In the genomic region with DNA sequence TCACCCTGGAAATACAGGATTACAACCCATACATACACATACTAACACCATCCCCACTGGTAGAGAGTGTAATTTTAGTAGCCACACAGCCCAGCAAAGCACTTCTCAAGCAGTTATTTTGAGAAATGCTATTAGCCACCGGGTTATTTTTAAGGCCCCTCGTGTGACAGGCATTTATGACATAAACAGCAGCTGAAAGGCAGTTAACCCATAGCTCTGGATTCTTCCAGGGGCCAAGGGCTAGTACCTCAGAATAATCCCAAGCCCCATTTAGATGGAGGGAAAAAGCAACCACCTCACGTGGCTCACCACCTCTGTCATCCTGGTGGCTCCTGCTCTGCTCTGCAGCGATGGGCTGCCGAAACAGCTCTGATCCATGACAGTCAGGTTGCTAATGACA, we compare ENCODE assay signal across 15 mouse cellular contexts.
"Had no signal": no experiment of that assay in that cellular context is flagged by ENCODE, and none has a peak within 500 bp of the region (broad histone marks: within the 10 kb centered on the region; RNA-seq: fewer than 3 reads in every experiment).

No protein-coding gene starts in this region.

- H3K4me2 ChIP-seq: kidney, embryonic 15.5 days; limb, embryonic 13.5 days; liver, embryonic 13.5 days; midbrain, embryonic 11.5 days had no signal

- H3K27me3 ChIP-seq: kidney, embryonic 15.5 days; limb, embryonic 13.5 days; liver, embryonic 13.5 days had no signal

- H3K4me3 ChIP-seq: kidney, embryonic 15.5 days; limb, embryonic 13.5 days; liver, embryonic 13.5 days had no signal

- H3K9ac ChIP-seq: kidney, embryonic 15.5 days; limb, embryonic 13.5 days; liver, embryonic 13.5 days had no signal

- H3K4me1 ChIP-seq: kidney, embryonic 15.5 days; liver, embryonic 13.5 days had no signal

- DNase-seq: kidney, postnatal 10 days; kidney, postnatal 36 days; left cerebral cortex, postnatal 4 days; liver, embryonic 13.5 days; lung, adult 2 months; lung, postnatal 14 days; lung, postnatal 4 days; midbrain, embryonic 14.5 days; thymus, adult 2 months; thymus, postnatal 14 days; thymus, postnatal 4 days had no signal

- H3K27ac ChIP-seq: kidney, embryonic 15.5 days; limb, embryonic 13.5 days; liver, embryonic 13.5 days; stomach, postnatal 0 days had no signal

- H3K36me3 ChIP-seq: kidney, embryonic 15.5 days; limb, embryonic 13.5 days; liver, embryonic 13.5 days had no signal

- H3K9me3 ChIP-seq: kidney, embryonic 15.5 days; limb, embryonic 13.5 days; liver, embryonic 13.5 days had no signal
